Mouse (Mus musculus): ENCODE measurements around the gene Lck. TPM values are rescaled to one million over a fixed set of nuclear protein-coding genes. Genes with fewer than 3 reads are reported as not detected.

The Lck gene
- polyA plus RNA-seq, 1 experiment: 17.8 TPM

- TF ChIP-seq POLR2A (IDR thresholded peaks at IDR 0.05; ENCODE audit: borderline replicate concordance, control insufficient read depth, low read depth, low read length) (no peak), CTCF (IDR thresholded peaks at IDR 0.05; ENCODE audit: control insufficient read depth, insufficient read depth, low read length) (no peak)
- WGBS: 80% methylated on average over 8 of the region's 8 CpGs
- H3K27ac ChIP-seq (ENCODE audit: control insufficient read depth, insufficient read depth, low read depth, low read length, poor library complexity): peak overlapping the region; percentile 91; the same call in 1 of the 2 replicates
- H3K4me1 ChIP-seq (ENCODE audit: control insufficient read depth, insufficient read depth, low read length): peaks cover 6% of the 10 kb centered on the region
- no peak overlapping the region for H3K4me3 ChIP-seq (replicated peaks; ENCODE audit: control insufficient read depth, low read depth, low read length)
Measured at GRCm38 (mm10) chr4:129500017-129500416, 73.4 kb downstream of the Lck start.

DNA sequence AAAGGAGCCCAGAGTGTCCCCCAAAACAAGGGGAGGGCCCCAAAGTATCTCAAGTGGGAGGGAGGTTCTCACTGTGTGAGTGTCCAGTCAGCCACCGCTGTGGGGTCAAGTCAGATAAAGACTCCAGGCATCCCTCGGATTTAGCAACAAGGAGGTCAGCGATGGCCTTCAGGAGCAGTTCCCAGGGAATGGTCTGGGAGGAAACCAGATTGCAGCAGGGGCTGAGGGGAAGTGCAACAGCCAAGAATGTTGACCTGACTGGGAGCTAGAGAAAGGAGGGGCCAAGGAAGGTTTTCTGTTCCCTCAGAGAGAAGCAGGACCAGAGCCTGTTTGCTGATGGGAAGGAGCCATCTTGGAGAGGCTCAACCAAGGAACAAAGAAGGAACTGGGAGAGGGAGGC is 74.5 kb downstream of the Lck start:
- TF ChIP-seq POLR2A (IDR thresholded peaks at IDR 0.05; ENCODE audit: borderline replicate concordance, control insufficient read depth, low read depth, low read length) (no peak), CTCF (IDR thresholded peaks at IDR 0.05; ENCODE audit: control insufficient read depth, insufficient read depth, low read length) (no peak)
- H3K4me1 ChIP-seq (ENCODE audit: control insufficient read depth, insufficient read depth, low read length): peaks cover 6% of the 10 kb centered on the region
- 73% methylated on average over 3 of the region's 3 CpGs for WGBS
- H3K4me3 ChIP-seq (replicated peaks; ENCODE audit: control insufficient read depth, low read depth, low read length): no peak overlapping the region
- H3K27ac ChIP-seq (ENCODE audit: control insufficient read depth, insufficient read depth, low read depth, low read length, poor library complexity): no peak overlapping the region

Other genes starting within 250 kb of the Lck start
- gene Rbbp4, start 238.3 kb downstream of the Lck start, polyA plus RNA-seq (2011; ENCODE audit: insufficient read depth, insufficient read length, low replicate concordance, missing spikeins): 178 and 215 TPM in 2 replicates
- 22.7 and 62.2 TPM in 2 replicates for gene Zbtb8os, start 237.9 kb downstream of the Lck start, polyA plus RNA-seq (2011; ENCODE audit: insufficient read depth, insufficient read length, low replicate concordance, missing spikeins)
- gene Zbtb8a, start 195.5 kb downstream of the Lck start, polyA plus RNA-seq (2011; ENCODE audit: insufficient read depth, insufficient read length, low replicate concordance, missing spikeins): 1.3 and 4.9 TPM in 2 replicates
- not detected in 2 replicates for gene Zbtb8b, start 132.8 kb downstream of the Lck start, polyA plus RNA-seq (2011; ENCODE audit: insufficient read depth, insufficient read length, low replicate concordance, missing spikeins)
- gene Bsdc1, start 112.1 kb downstream of the Lck start, polyA plus RNA-seq (2011; ENCODE audit: insufficient read depth, insufficient read length, low replicate concordance, missing spikeins): 96.2 and 127 TPM in 2 replicates
- not detected in 2 replicates for gene Tssk3, start 82.6 kb downstream of the Lck start, polyA plus RNA-seq (2011; ENCODE audit: insufficient read depth, insufficient read length, low replicate concordance, missing spikeins)
- gene Fam229a, start 82.5 kb downstream of the Lck start, polyA plus RNA-seq (2011; ENCODE audit: insufficient read depth, insufficient read length, low replicate concordance, missing spikeins): 2.8 TPM in 1 of 2 replicates, not detected in the other
- gene Marcksl1, start 60.1 kb downstream of the Lck start, polyA plus RNA-seq (2011; ENCODE audit: insufficient read depth, insufficient read length, low replicate concordance, missing spikeins): 14.6 and 53.8 TPM in 2 replicates
- 78.4 and 100 TPM in 2 replicates for gene Hdac1, start 30.9 kb downstream of the Lck start, polyA plus RNA-seq (2011; ENCODE audit: insufficient read depth, insufficient read length, low replicate concordance, missing spikeins)
- gene Fam167b, start 4.9 kb upstream of the Lck start, polyA plus RNA-seq (2011; ENCODE audit: insufficient read depth, insufficient read length, low replicate concordance, missing spikeins): 9.0 TPM in 2 replicates
- gene Eif3i, start 27.0 kb upstream of the Lck start, polyA plus RNA-seq (2011; ENCODE audit: insufficient read depth, insufficient read length, low replicate concordance, missing spikeins): 105 and 123 TPM in 2 replicates
- gene Tmem234, start 27.0 kb upstream of the Lck start, polyA plus RNA-seq (2011; ENCODE audit: insufficient read depth, insufficient read length, low replicate concordance, missing spikeins): 71.2 and 118 TPM in 2 replicates
- 3.5 and 12.6 TPM in 2 replicates for gene Dcdc2b, start 40.6 kb upstream of the Lck start, polyA plus RNA-seq (2011; ENCODE audit: insufficient read depth, insufficient read length, low replicate concordance, missing spikeins)
- 11.1 and 11.6 TPM in 2 replicates for gene Iqcc, start 45.5 kb upstream of the Lck start, polyA plus RNA-seq (2011; ENCODE audit: insufficient read depth, insufficient read length, low replicate concordance, missing spikeins)
- gene Ccdc28b, start 50.3 kb upstream of the Lck start, polyA plus RNA-seq (2011; ENCODE audit: insufficient read depth, insufficient read length, low replicate concordance, missing spikeins): 42.2 and 75.8 TPM in 2 replicates
- 22.8 and 43.7 TPM in 2 replicates for gene Txlna, start 67.4 kb upstream of the Lck start, polyA plus RNA-seq (2011; ENCODE audit: insufficient read depth, insufficient read length, low replicate concordance, missing spikeins)
- 8.6 and 19.2 TPM in 2 replicates for gene Kpna6, start 99.1 kb upstream of the Lck start, polyA plus RNA-seq (2011; ENCODE audit: insufficient read depth, insufficient read length, low replicate concordance, missing spikeins)
- 3.7 and 9.3 TPM in 2 replicates for gene Tmem39b, start 123.2 kb upstream of the Lck start, polyA plus RNA-seq (2011; ENCODE audit: insufficient read depth, insufficient read length, low replicate concordance, missing spikeins)
- 33.6 and 40.4 TPM in 2 replicates for gene Khdrbs1, start 168.7 kb upstream of the Lck start, polyA plus RNA-seq (2011; ENCODE audit: insufficient read depth, insufficient read length, low replicate concordance, missing spikeins)
- gene Ptp4a2, start 237.6 kb upstream of the Lck start, polyA plus RNA-seq (2011; ENCODE audit: insufficient read depth, insufficient read length, low replicate concordance, missing spikeins): 70.4 and 92.1 TPM in 2 replicates